Mouse (Mus musculus): ENCODE data around the gene Chrnb4. TPM values are rescaled to one million over a fixed set of nuclear protein-coding genes. Genes with fewer than 3 reads are reported as not detected.

Chrnb4 gene
- polyA plus RNA-seq, 1 experiment from 2014 or later: 2.8 TPM

- H3K4me1 ChIP-seq: peaks cover 15% of the 10 kb centered on the region
- H3K9me3 ChIP-seq (replicated peaks): no peaks in the 10 kb centered on the region
- no peaks in the 10 kb centered on the region for H3K36me3 ChIP-seq
- peaks cover 19% of the 10 kb centered on the region for H3K27me3 ChIP-seq
- no peak overlapping the region for H3K9ac ChIP-seq
- ATAC-seq (replicated peaks; ENCODE audit: low FRiP score): no peak
- no peak overlapping the region for H3K4me3 ChIP-seq (replicated peaks)
- H3K4me2 ChIP-seq: no peak overlapping the region
- H3K27ac ChIP-seq: no peak overlapping the region
- WGBS: 79% methylated on average over 2 of the region's 2 CpGs
Observed at GRCm38 (mm10) chr9:55045001-55045400, 3.6 kb downstream of the Chrnb4 start.

- Histone ChIP-seq H3K4me1 (peaks cover 11% of the 10 kb centered on the region), H3K4me2 (0 out of 2 replicates have a peak overlapping the region, but pooled peaks have one; percentile 23), H3K27me3 (peaks cover 19% of the 10 kb centered on the region), H3K9ac (no peak overlapping the region), H3K4me3 (replicated peaks) (no peak overlapping the region), H3K27ac (no peak overlapping the region), H3K9me3 (replicated peaks) (no peaks in the 10 kb centered on the region), H3K36me3 (no peaks in the 10 kb centered on the region)
- ATAC-seq (replicated peaks; ENCODE audit: low FRiP score): no peak; the same call in 1 of the 2 replicates
- WGBS: 16% methylated on average over 8 of the region's 8 CpGs
Observed at GRCm38 (mm10) chr9:55043688-55044087, 4.9 kb downstream of the Chrnb4 start.

- WGBS: 81% methylated on average over 2 of the region's 2 CpGs
- Histone ChIP-seq H3K36me3 (no peaks in the 10 kb centered on the region), H3K4me2 (no peak overlapping the region), H3K9ac (no peak overlapping the region), H3K9me3 (replicated peaks) (no peaks in the 10 kb centered on the region), H3K27me3 (peaks cover 7% of the 10 kb centered on the region; the same call in 1 of the 2 replicates), H3K4me1 (no peaks in the 10 kb centered on the region), H3K4me3 (replicated peaks) (no peak overlapping the region), H3K27ac (no peak overlapping the region)
- no peak for ATAC-seq (replicated peaks; ENCODE audit: low FRiP score)
Observed at GRCm38 (mm10) chr9:55041389-55041788, 7.2 kb downstream of the Chrnb4 start.

- no peaks in the 10 kb centered on the region for H3K9me3 ChIP-seq (replicated peaks)
- H3K4me2 ChIP-seq: no peak overlapping the region
- H3K9ac ChIP-seq: no peak overlapping the region
- WGBS: 69% methylated on average over 5 of the region's 5 CpGs
- H3K27ac ChIP-seq: no peak overlapping the region
- H3K36me3 ChIP-seq: no peaks in the 10 kb centered on the region
- no peaks in the 10 kb centered on the region for H3K4me1 ChIP-seq
- H3K4me3 ChIP-seq (replicated peaks): no peak overlapping the region
- no peak for ATAC-seq (replicated peaks; ENCODE audit: low FRiP score)
- H3K27me3 ChIP-seq: no peaks in the 10 kb centered on the region
Observed at GRCm38 (mm10) chr9:55039983-55040382, 8.6 kb downstream of the Chrnb4 start.

- no peaks in the 10 kb centered on the region for H3K9me3 ChIP-seq (replicated peaks)
- no peak overlapping the region for H3K9ac ChIP-seq
- H3K36me3 ChIP-seq: no peaks in the 10 kb centered on the region
- no peaks in the 10 kb centered on the region for H3K27me3 ChIP-seq
- no peak overlapping the region for H3K4me2 ChIP-seq
- no peak for ATAC-seq (replicated peaks; ENCODE audit: low FRiP score)
- no peak overlapping the region for H3K4me3 ChIP-seq (replicated peaks)
- H3K27ac ChIP-seq: no peak overlapping the region
- no peaks in the 10 kb centered on the region for H3K4me1 ChIP-seq
- WGBS: 72% methylated on average over 8 of the region's 8 CpGs
Observed at GRCm38 (mm10) chr9:55038948-55039347, 9.6 kb downstream of the Chrnb4 start.

- Histone ChIP-seq H3K9me3 (replicated peaks) (no peaks in the 10 kb centered on the region), H3K9ac (no peak overlapping the region), H3K27me3 (peaks cover 24% of the 10 kb centered on the region), H3K4me3 (replicated peaks) (no peak overlapping the region), H3K36me3 (no peaks in the 10 kb centered on the region), H3K4me1 (peaks cover under 1% of the 10 kb centered on the region), H3K4me2 (no peak overlapping the region), H3K27ac (no peak overlapping the region)
- no peak for ATAC-seq (replicated peaks; ENCODE audit: low FRiP score)
- WGBS: 69% methylated on average over 6 of the region's 6 CpGs
Observed at GRCm38 (mm10) chr9:55031435-55032167, 17.0 kb downstream of the Chrnb4 start.

- peaks cover 12% of the 10 kb centered on the region for H3K4me1 ChIP-seq
- H3K9me3 ChIP-seq (replicated peaks): no peaks in the 10 kb centered on the region
- H3K4me2 ChIP-seq: peak within 1 kb of the TSS; percentile 61
- no peaks in the 10 kb centered on the region for H3K36me3 ChIP-seq
- no peak within 1 kb of the TSS for H3K27ac ChIP-seq
- under 1% methylated on average over 39 of the region's 39 CpGs for WGBS
- no peak within 1 kb of the TSS for H3K9ac ChIP-seq
- peak; percentile 85 for ATAC-seq (replicated peaks; ENCODE audit: low FRiP score)
- peaks cover 56% of the 10 kb centered on the region for H3K27me3 ChIP-seq
- H3K4me3 ChIP-seq (replicated peaks): peak within 1 kb of the TSS; percentile 32
Observed at GRCm38 (mm10) chr9:55026275-55026663, 22.3 kb downstream of the Chrnb4 start, which contains the start of gene Chrna3. Gene Chrna3 (minus strand): TSS chr9:55026562.

- Histone ChIP-seq H3K9ac (no peak overlapping the region), H3K9me3 (replicated peaks) (no peaks in the 10 kb centered on the region), H3K27me3 (peaks cover 52% of the 10 kb centered on the region), H3K27ac (no peak overlapping the region), H3K36me3 (no peaks in the 10 kb centered on the region), H3K4me1 (peaks cover 12% of the 10 kb centered on the region), H3K4me2 (peak overlapping the region; percentile 61), H3K4me3 (replicated peaks) (peak overlapping the region; percentile 32)
- WGBS: 11% methylated on average over 38 of the region's 38 CpGs
- ATAC-seq (replicated peaks; ENCODE audit: low FRiP score): no peak; the same call in 1 of the 2 replicates
Observed at GRCm38 (mm10) chr9:55025534-55026274, 22.9 kb downstream of the Chrnb4 start.

- peaks cover 12% of the 10 kb centered on the region for H3K4me1 ChIP-seq
- no peak for ATAC-seq (replicated peaks; ENCODE audit: low FRiP score)
- H3K4me3 ChIP-seq (replicated peaks): no peak overlapping the region
- H3K36me3 ChIP-seq: no peaks in the 10 kb centered on the region
- H3K27ac ChIP-seq: no peak overlapping the region
- 43% methylated on average over 13 of the region's 13 CpGs for WGBS
- H3K9ac ChIP-seq: no peak overlapping the region
- peaks cover 48% of the 10 kb centered on the region for H3K27me3 ChIP-seq
- no peak overlapping the region for H3K4me2 ChIP-seq
- no peaks in the 10 kb centered on the region for H3K9me3 ChIP-seq (replicated peaks)
Observed at GRCm38 (mm10) chr9:55023902-55024583, 24.5 kb downstream of the Chrnb4 start.

GRCm38 (mm10) chr9:55023326-55023725 lies 25.3 kb downstream of the Chrnb4 start:
- Histone ChIP-seq H3K9ac (no peak overlapping the region), H3K27me3 (peaks cover 48% of the 10 kb centered on the region), H3K4me1 (peaks cover 12% of the 10 kb centered on the region), H3K27ac (no peak overlapping the region), H3K4me3 (replicated peaks) (no peak overlapping the region), H3K4me2 (no peak overlapping the region), H3K36me3 (no peaks in the 10 kb centered on the region), H3K9me3 (replicated peaks) (no peaks in the 10 kb centered on the region)
- 85% methylated on average over 5 of the region's 5 CpGs for WGBS
- ATAC-seq (replicated peaks; ENCODE audit: low FRiP score): no peak

GRCm38 (mm10) chr9:55016926-55017325 lies 31.7 kb downstream of the Chrnb4 start:
- Histone ChIP-seq H3K4me2 (no peak overlapping the region), H3K9ac (no peak overlapping the region), H3K27ac (no peak overlapping the region), H3K36me3 (no peaks in the 10 kb centered on the region), H3K9me3 (replicated peaks) (no peaks in the 10 kb centered on the region), H3K27me3 (0 out of 2 replicates have a peak, but pooled peaks cover 5% of the 10 kb centered on the region), H3K4me3 (replicated peaks) (no peak overlapping the region), H3K4me1 (no peaks in the 10 kb centered on the region)
- 72% methylated on average over 3 of the region's 3 CpGs for WGBS
- ATAC-seq (replicated peaks; ENCODE audit: low FRiP score): no peak
